Mouse (Mus musculus): ENCODE measurements around the gene Baiap2l1.

GRCm38 (mm10) chr5:144261309-144261708 is 96.6 kb downstream of the Baiap2l1 start:
- no peak for TF ChIP-seq CTCF (IDR thresholded peaks at IDR 0.05; ENCODE audit: low read depth)
- no peak for TF ChIP-seq EP300 (IDR thresholded peaks at IDR 0.05; ENCODE audit: low read depth)

Measured in liver, postnatal 0 days (tissue).